Mouse (Mus musculus): ENCODE results near the gene Gm2a.

DNA sequence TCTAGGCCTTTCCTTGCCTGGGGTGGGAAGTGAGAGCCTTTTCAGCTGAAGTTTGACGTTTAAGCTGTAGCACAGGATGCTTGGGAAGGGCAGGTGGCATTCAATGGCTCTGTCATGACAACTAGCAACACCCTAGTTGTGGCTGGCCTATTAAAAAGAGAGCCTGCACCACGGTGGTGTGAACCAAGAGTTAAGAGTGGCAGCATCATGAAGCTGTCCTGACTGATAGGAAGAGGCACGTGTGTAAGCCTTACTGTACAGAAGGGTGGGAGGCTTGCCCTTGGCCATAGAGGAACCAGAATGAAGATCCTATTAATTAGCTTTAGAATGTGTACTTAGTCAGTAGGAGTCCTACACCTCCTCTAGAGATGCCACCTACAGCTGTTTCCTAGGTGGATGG is 30.5 kb downstream of the Gm2a start:
- TF ChIP-seq CHD2 (IDR thresholded peaks at IDR 0.05; ENCODE audit: low read depth, low read length) (no peak), ZNF384 (IDR thresholded peaks at IDR 0.05; ENCODE audit: low read depth, low read length) (no peak), ZC3H11A (IDR thresholded peaks at IDR 0.05; ENCODE audit: borderline replicate concordance, low read depth, low read length) (no peak)
